Mouse (Mus musculus): ENCODE results near the gene Pym1. TPM values are rescaled to one million over a fixed set of nuclear protein-coding genes. Genes with fewer than 3 reads are reported as not detected.
A peak's percentile ranks its signal among the peaks of the same experiment; 100 is the strongest.

Pym1 gene
- polyA plus RNA-seq, 1 experiment from 2014 or later = 55.4 TPM

- no peak overlapping the region for H3K4me3 ChIP-seq (ENCODE audit: low read depth, low read length)
- no peaks in the 10 kb centered on the region for H3K4me1 ChIP-seq (ENCODE audit: control insufficient read depth, insufficient read depth, low read length)
- no peak overlapping the region for H3K9ac ChIP-seq (ENCODE audit: low read length)
- ATAC-seq (no peak), DNase-seq (ENCODE audit: low spot score) (peak; percentile 14)
- H3K9me3 ChIP-seq (replicated peaks; ENCODE audit: control insufficient read depth, low read length) = no peaks in the 10 kb centered on the region
- H3K4me2 ChIP-seq (ENCODE audit: low read length) = no peak overlapping the region
- H3K36me3 ChIP-seq (ENCODE audit: control insufficient read depth, insufficient read depth, low read length) = no peaks in the 10 kb centered on the region
- H3K27me3 ChIP-seq (replicated peaks; ENCODE audit: control insufficient read depth, insufficient read depth, low read length) = no peaks in the 10 kb centered on the region
- H3K27ac ChIP-seq (ENCODE audit: low read depth, low read length) = no peak overlapping the region
- 24% methylated on average over 5 of the region's 5 CpGs for WGBS
These were observed 26.0 kb downstream of the Pym1 start for GRCm38 (mm10) chr10:128773685-128774084.

- Histone ChIP-seq H3K4me1 (ENCODE audit: control insufficient read depth, insufficient read depth, low read length) (no peaks in the 10 kb centered on the region), H3K9me3 (replicated peaks; ENCODE audit: control insufficient read depth, low read length) (no peaks in the 10 kb centered on the region), H3K4me2 (ENCODE audit: low read length) (no peak overlapping the region), H3K27ac (ENCODE audit: low read depth, low read length) (no peak overlapping the region), H3K36me3 (ENCODE audit: control insufficient read depth, insufficient read depth, low read length) (no peaks in the 10 kb centered on the region), H3K27me3 (replicated peaks; ENCODE audit: control insufficient read depth, insufficient read depth, low read length) (no peaks in the 10 kb centered on the region), H3K9ac (ENCODE audit: low read length) (no peak overlapping the region), H3K4me3 (ENCODE audit: low read depth, low read length) (no peak overlapping the region)
- DNase-seq (ENCODE audit: low spot score) (no peak), ATAC-seq (no peak)
- 92% methylated on average over 2 of the region's 2 CpGs for WGBS
These were observed 30.8 kb downstream of the Pym1 start for GRCm38 (mm10) chr10:128778441-128778840.

- Histone ChIP-seq H3K27ac (ENCODE audit: low read depth, low read length) (no peak overlapping the region), H3K9me3 (replicated peaks; ENCODE audit: control insufficient read depth, low read length) (no peaks in the 10 kb centered on the region), H3K9ac (ENCODE audit: low read length) (no peak overlapping the region), H3K27me3 (replicated peaks; ENCODE audit: control insufficient read depth, insufficient read depth, low read length) (no peaks in the 10 kb centered on the region), H3K4me1 (ENCODE audit: control insufficient read depth, insufficient read depth, low read length) (no peaks in the 10 kb centered on the region), H3K4me3 (ENCODE audit: low read depth, low read length) (no peak overlapping the region), H3K36me3 (ENCODE audit: control insufficient read depth, insufficient read depth, low read length) (no peaks in the 10 kb centered on the region), H3K4me2 (ENCODE audit: low read length) (no peak overlapping the region)
- 46% methylated on average over 8 of the region's 8 CpGs for WGBS
- no peak for ATAC-seq
- no peak for DNase-seq (ENCODE audit: low spot score)
These were observed 31.5 kb downstream of the Pym1 start for GRCm38 (mm10) chr10:128779011-128779795.

- no peak overlapping the region for H3K9ac ChIP-seq (ENCODE audit: low read length)
- no peak overlapping the region for H3K4me3 ChIP-seq (ENCODE audit: low read depth, low read length)
- WGBS = 100% methylated on average over 1 of the region's 1 CpGs
- no peaks in the 10 kb centered on the region for H3K27me3 ChIP-seq (replicated peaks; ENCODE audit: control insufficient read depth, insufficient read depth, low read length)
- H3K4me2 ChIP-seq (ENCODE audit: low read length) = no peak overlapping the region
- H3K27ac ChIP-seq (ENCODE audit: low read depth, low read length) = no peak overlapping the region
- no peaks in the 10 kb centered on the region for H3K36me3 ChIP-seq (ENCODE audit: control insufficient read depth, insufficient read depth, low read length)
- ATAC-seq (no peak), DNase-seq (ENCODE audit: low spot score) (no peak)
- no peaks in the 10 kb centered on the region for H3K9me3 ChIP-seq (replicated peaks; ENCODE audit: control insufficient read depth, low read length)
- no peaks in the 10 kb centered on the region for H3K4me1 ChIP-seq (ENCODE audit: control insufficient read depth, insufficient read depth, low read length)
These were observed 32.5 kb downstream of the Pym1 start for GRCm38 (mm10) chr10:128780200-128780599.

GRCm38 (mm10) chr10:128790398-128791124 is 42.9 kb downstream of the Pym1 start, which contains the start of gene Mmp19:
Gene Mmp19 (plus strand): TSS chr10:128790910.
- Histone ChIP-seq H3K36me3 (ENCODE audit: control insufficient read depth, insufficient read depth, low read length) (no peaks in the 10 kb centered on the region), H3K27me3 (replicated peaks; ENCODE audit: control insufficient read depth, insufficient read depth, low read length) (no peaks in the 10 kb centered on the region), H3K4me2 (ENCODE audit: low read length) (no peak within 1 kb of the TSS), H3K4me3 (ENCODE audit: low read depth, low read length) (no peak within 1 kb of the TSS), H3K4me1 (ENCODE audit: control insufficient read depth, insufficient read depth, low read length) (no peaks in the 10 kb centered on the region), H3K9me3 (replicated peaks; ENCODE audit: control insufficient read depth, low read length) (no peaks in the 10 kb centered on the region), H3K27ac (ENCODE audit: low read depth, low read length) (no peak within 1 kb of the TSS), H3K9ac (ENCODE audit: low read length) (no peak within 1 kb of the TSS)
- DNase-seq (ENCODE audit: low spot score) (no peak), ATAC-seq (no peak)
- WGBS = 67% methylated on average over 7 of the region's 7 CpGs

- H3K36me3 ChIP-seq (ENCODE audit: control insufficient read depth, insufficient read depth, low read length) = no peaks in the 10 kb centered on the region
- DNase-seq (ENCODE audit: low spot score) = no peak
- H3K4me3 ChIP-seq (ENCODE audit: low read depth, low read length) = no peak overlapping the region
- no peak overlapping the region for H3K27ac ChIP-seq (ENCODE audit: low read depth, low read length)
- H3K27me3 ChIP-seq (replicated peaks; ENCODE audit: control insufficient read depth, insufficient read depth, low read length) = no peaks in the 10 kb centered on the region
- no peak for ATAC-seq
- H3K4me2 ChIP-seq (ENCODE audit: low read length) = no peak overlapping the region
- no peaks in the 10 kb centered on the region for H3K4me1 ChIP-seq (ENCODE audit: control insufficient read depth, insufficient read depth, low read length)
- no peak overlapping the region for H3K9ac ChIP-seq (ENCODE audit: low read length)
- H3K9me3 ChIP-seq (replicated peaks; ENCODE audit: control insufficient read depth, low read length) = no peaks in the 10 kb centered on the region
These were observed 44.4 kb downstream of the Pym1 start for GRCm38 (mm10) chr10:128792041-128792440.

GRCm38 (mm10) chr10:128793258-128793657 is 45.6 kb downstream of the Pym1 start:
- 92% methylated on average over 1 of the region's 1 CpGs for WGBS
- DNase-seq (ENCODE audit: low spot score) (no peak), ATAC-seq (no peak)

GRCm38 (mm10) chr10:128794391-128794790 is 46.7 kb downstream of the Pym1 start:
- H3K9ac ChIP-seq (ENCODE audit: low read length) = no peak overlapping the region
- H3K4me3 ChIP-seq (ENCODE audit: low read depth, low read length) = no peak overlapping the region
- ATAC-seq (no peak), DNase-seq (ENCODE audit: low spot score) (no peak)
- no peaks in the 10 kb centered on the region for H3K9me3 ChIP-seq (replicated peaks; ENCODE audit: control insufficient read depth, low read length)
- no peak overlapping the region for H3K27ac ChIP-seq (ENCODE audit: low read depth, low read length)
- H3K36me3 ChIP-seq (ENCODE audit: control insufficient read depth, insufficient read depth, low read length) = no peaks in the 10 kb centered on the region
- no peak overlapping the region for H3K4me2 ChIP-seq (ENCODE audit: low read length)
- no peaks in the 10 kb centered on the region for H3K27me3 ChIP-seq (replicated peaks; ENCODE audit: control insufficient read depth, insufficient read depth, low read length)
- WGBS = 95% methylated on average over 5 of the region's 5 CpGs
- H3K4me1 ChIP-seq (ENCODE audit: control insufficient read depth, insufficient read depth, low read length) = no peaks in the 10 kb centered on the region

More at GRCm38 (mm10) chr10:128793258-128793657, 45.6 kb downstream of the Pym1 start:
- Histone ChIP-seq H3K27me3 (replicated peaks; ENCODE audit: control insufficient read depth, insufficient read depth, low read length) (no peaks in the 10 kb centered on the region), H3K4me1 (ENCODE audit: control insufficient read depth, insufficient read depth, low read length) (no peaks in the 10 kb centered on the region), H3K9ac (ENCODE audit: low read length) (no peak overlapping the region), H3K4me3 (ENCODE audit: low read depth, low read length) (no peak overlapping the region), H3K36me3 (ENCODE audit: control insufficient read depth, insufficient read depth, low read length) (no peaks in the 10 kb centered on the region), H3K4me2 (ENCODE audit: low read length) (no peak overlapping the region), H3K9me3 (replicated peaks; ENCODE audit: control insufficient read depth, low read length) (no peaks in the 10 kb centered on the region), H3K27ac (ENCODE audit: low read depth, low read length) (no peak overlapping the region)

GRCm38 (mm10) chr10:128795581-128795980 is 47.9 kb downstream of the Pym1 start:
- Histone ChIP-seq H3K4me2 (ENCODE audit: low read length) (no peak overlapping the region), H3K27me3 (replicated peaks; ENCODE audit: control insufficient read depth, insufficient read depth, low read length) (no peaks in the 10 kb centered on the region), H3K9ac (ENCODE audit: low read length) (no peak overlapping the region), H3K4me3 (ENCODE audit: low read depth, low read length) (no peak overlapping the region), H3K9me3 (replicated peaks; ENCODE audit: control insufficient read depth, low read length) (no peaks in the 10 kb centered on the region), H3K4me1 (ENCODE audit: control insufficient read depth, insufficient read depth, low read length) (no peaks in the 10 kb centered on the region), H3K36me3 (ENCODE audit: control insufficient read depth, insufficient read depth, low read length) (peaks cover 7% of the 10 kb centered on the region; the same call in 1 of the 2 replicates), H3K27ac (ENCODE audit: low read depth, low read length) (no peak overlapping the region)
- no peak for DNase-seq (ENCODE audit: low spot score)
- WGBS = 91% methylated on average over 3 of the region's 3 CpGs
- no peak for ATAC-seq
